Mouse (Mus musculus): ENCODE measurements around the gene Mrps27. TPM values are rescaled to one million over a fixed set of nuclear protein-coding genes. Genes with fewer than 3 reads are reported as not detected.

The Mrps27 gene
- polyA plus RNA-seq (2012; rRNA removed), result 14.6 and 17.0 TPM in 2 replicates

DNA sequence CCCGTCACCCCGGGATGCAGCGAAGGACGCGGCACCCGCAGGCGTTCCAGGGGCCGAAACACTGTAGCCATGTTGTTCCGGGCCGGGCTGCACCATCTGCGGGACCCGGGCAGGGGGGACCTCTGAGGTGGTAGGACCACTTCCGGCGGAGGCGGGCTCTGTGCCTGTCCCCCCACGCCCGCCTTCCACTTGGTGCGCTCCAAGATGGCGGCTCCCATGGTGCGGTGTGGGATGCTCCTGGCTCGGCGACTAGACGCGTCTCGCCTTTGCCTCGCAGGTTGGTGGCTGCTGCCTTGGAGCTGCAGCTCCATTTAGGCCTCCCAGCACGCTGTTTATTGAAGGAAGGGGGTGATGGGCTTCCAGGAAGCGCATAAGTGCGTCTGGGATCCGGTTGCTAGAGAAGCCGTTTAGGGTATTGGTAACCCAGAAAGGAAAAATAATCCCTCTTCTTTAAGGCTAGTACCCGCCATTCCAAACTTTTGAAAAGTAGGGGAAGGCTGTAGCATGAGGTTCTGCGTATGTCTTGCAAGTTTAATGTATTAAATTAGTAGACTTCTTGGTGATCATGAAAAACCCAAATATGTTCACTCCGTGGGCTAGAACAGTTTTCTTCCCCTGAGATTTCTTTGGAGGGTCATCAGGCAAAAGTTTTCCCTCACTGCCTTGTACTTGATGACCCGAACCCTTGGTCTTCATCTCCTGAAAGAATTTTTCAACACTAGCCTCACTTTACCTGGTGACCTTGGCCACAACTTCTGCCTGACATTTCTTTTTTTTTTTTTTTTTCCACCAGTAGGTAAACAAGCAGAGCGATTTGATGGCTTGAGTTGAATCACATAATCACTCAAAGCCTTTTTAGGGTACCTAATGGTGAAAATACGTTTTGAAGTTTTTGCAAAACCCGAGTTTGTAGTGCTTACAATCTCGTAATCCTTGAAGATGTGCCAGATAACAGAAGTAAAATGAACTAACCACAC, at the start of gene Mrps27, which contains the start of gene Ptcd2:
Gene Mrps27, plus strand, starts transcription at position 188 of the 977 bp plus-strand sequence.
Gene Ptcd2, minus strand, starts transcription at position 107 of the 977 bp plus-strand sequence.

Other genes with a start within 250 kb of the Mrps27 start
- 0.40 and 0.56 TPM in 2 replicates for gene Zfp366, start 160.0 kb upstream of the Mrps27 start, polyA plus RNA-seq (2012; rRNA removed)
- gene Ptcd2, start 81 bp upstream of the Mrps27 start, polyA plus RNA-seq (2012; rRNA removed), result 13.2 and 15.7 TPM in 2 replicates
- gene Map1b, start 171.8 kb downstream of the Mrps27 start, polyA plus RNA-seq (2012; rRNA removed), result 0.16 and 0.37 TPM in 2 replicates